Mouse (Mus musculus): ENCODE results near the gene Fbxo3. TPM values are rescaled to one million over a fixed set of nuclear protein-coding genes. Genes with fewer than 3 reads are reported as not detected.
"Not testable (repeated sequence)": the region's sequence is repeated elsewhere in the genome, so short reads cannot be mapped to it uniquely, and the experiment has no call there.

The Fbxo3 gene
- polyA plus RNA-seq, 1 experiment from 2014 or later = 47.3 TPM

GRCm38 (mm10) chr2:104068450-104068849 is 40.9 kb downstream of the Fbxo3 start, which contains the start of gene Gm10799:
TSS of gene Gm10799 (minus strand) at chr2:104068550.
- 78% methylated on average over 7 of the region's 7 CpGs for WGBS

GRCm38 (mm10) chr2:104069704-104070185 is 42.2 kb downstream of the Fbxo3 start, which contains the start of gene Cd59b:
TSS of gene Cd59b (plus strand) at chr2:104069849.
- WGBS = under 1% methylated on average over 13 of the region's 13 CpGs
- peak within 1 kb of the TSS; percentile 48 for H3K27ac ChIP-seq (replicated peaks; ENCODE audit: low read depth, low read length)

More at GRCm38 (mm10) chr2:104068450-104068849, 40.9 kb downstream of the Fbxo3 start, which contains the start of gene Gm10799:
- DNase-seq (ENCODE audit: low spot score); H3K4me3 ChIP-seq (ENCODE audit: low read depth, low read length); H3K9ac ChIP-seq (ENCODE audit: low read depth, low read length); H3K4me2 ChIP-seq (ENCODE audit: low read depth, low read length); ATAC-seq (ENCODE audit: low read depth); H3K27me3 ChIP-seq (replicated peaks; ENCODE audit: control insufficient read depth, insufficient read depth, low read length); H3K27ac ChIP-seq (replicated peaks; ENCODE audit: low read depth, low read length); H3K4me1 ChIP-seq (ENCODE audit: control insufficient read depth, insufficient read depth, low read length); H3K36me3 ChIP-seq (ENCODE audit: control insufficient read depth, insufficient read depth, low read length); H3K9me3 ChIP-seq (ENCODE audit: control insufficient read depth, low read length): not testable (repeated sequence)

DNA sequence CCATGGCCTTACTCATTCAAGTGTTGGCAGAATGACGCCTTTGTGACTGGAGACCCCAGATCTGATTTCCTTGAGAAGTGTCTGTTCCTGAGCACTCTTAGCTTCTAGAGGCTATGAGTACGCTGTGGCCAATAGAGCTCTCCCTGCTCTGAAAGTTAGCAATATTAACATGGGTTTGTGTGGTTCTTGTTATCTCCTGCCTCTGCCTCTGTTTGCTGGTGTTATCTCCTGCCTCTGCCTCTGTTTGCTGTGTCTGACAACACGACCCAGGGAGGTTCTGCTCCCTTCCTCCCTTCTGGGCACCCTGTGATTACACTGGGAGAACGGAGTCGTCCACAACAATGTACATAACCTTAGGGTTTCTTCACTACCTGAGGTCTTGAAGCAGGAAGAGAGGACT is 50.8 kb downstream of the Fbxo3 start:
- not testable (repeated sequence) for H3K4me2 ChIP-seq (ENCODE audit: low read depth, low read length); H3K27me3 ChIP-seq (replicated peaks; ENCODE audit: control insufficient read depth, insufficient read depth, low read length); H3K36me3 ChIP-seq (ENCODE audit: control insufficient read depth, insufficient read depth, low read length); H3K9ac ChIP-seq (ENCODE audit: low read depth, low read length); H3K9me3 ChIP-seq (ENCODE audit: control insufficient read depth, low read length); ATAC-seq (ENCODE audit: low read depth); H3K27ac ChIP-seq (replicated peaks; ENCODE audit: low read depth, low read length); H3K4me3 ChIP-seq (ENCODE audit: low read depth, low read length); H3K4me1 ChIP-seq (ENCODE audit: control insufficient read depth, insufficient read depth, low read length); DNase-seq (ENCODE audit: low spot score)
- WGBS = 69% methylated on average over 5 of the region's 5 CpGs

More at GRCm38 (mm10) chr2:104069704-104070185, 42.2 kb downstream of the Fbxo3 start, which contains the start of gene Cd59b:
- Histone ChIP-seq H3K4me2 (ENCODE audit: low read depth, low read length) (peak within 1 kb of the TSS; percentile 58), H3K4me3 (ENCODE audit: low read depth, low read length) (peak within 1 kb of the TSS; percentile 41), H3K9me3 (ENCODE audit: control insufficient read depth, low read length) (no peaks in the 10 kb centered on the region), H3K9ac (ENCODE audit: low read depth, low read length) (peak within 1 kb of the TSS; percentile 54), H3K27me3 (replicated peaks; ENCODE audit: control insufficient read depth, insufficient read depth, low read length) (no peaks in the 10 kb centered on the region), H3K36me3 (ENCODE audit: control insufficient read depth, insufficient read depth, low read length) (no peaks in the 10 kb centered on the region), H3K4me1 (ENCODE audit: control insufficient read depth, insufficient read depth, low read length) (0 out of 2 replicates have a peak, but pooled peaks cover 5% of the 10 kb centered on the region)
- DNase-seq (ENCODE audit: low spot score) (peak; percentile 80), ATAC-seq (ENCODE audit: low read depth) (peak; percentile 90)

GRCm38 (mm10) chr2:104081436-104082050 is 54.0 kb downstream of the Fbxo3 start:
- H3K27me3 ChIP-seq (replicated peaks; ENCODE audit: control insufficient read depth, insufficient read depth, low read length); H3K9ac ChIP-seq (ENCODE audit: low read depth, low read length); H3K36me3 ChIP-seq (ENCODE audit: control insufficient read depth, insufficient read depth, low read length); H3K27ac ChIP-seq (replicated peaks; ENCODE audit: low read depth, low read length); H3K4me1 ChIP-seq (ENCODE audit: control insufficient read depth, insufficient read depth, low read length); H3K4me3 ChIP-seq (ENCODE audit: low read depth, low read length); ATAC-seq (ENCODE audit: low read depth); H3K4me2 ChIP-seq (ENCODE audit: low read depth, low read length); DNase-seq (ENCODE audit: low spot score); H3K9me3 ChIP-seq (ENCODE audit: control insufficient read depth, low read length): not testable (repeated sequence)
- no CpG with 5 or more reads among the region's 1 CpGs for WGBS

DNA sequence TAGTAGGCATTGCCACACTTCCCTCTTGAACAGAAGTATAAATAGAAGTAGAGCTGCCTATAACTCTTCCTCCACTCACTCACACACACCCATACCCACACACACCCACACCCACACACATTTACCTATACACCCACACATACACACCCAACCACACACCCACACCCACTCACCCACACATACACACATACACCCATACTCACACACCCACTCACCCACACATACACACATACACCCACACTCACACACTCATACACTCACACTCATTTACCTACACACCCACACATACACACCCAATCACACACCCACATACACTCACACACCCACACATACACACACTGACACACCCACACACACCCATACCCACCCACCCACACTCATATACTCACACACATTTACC is 55.0 kb downstream of the Fbxo3 start:
- Histone ChIP-seq H3K9ac (ENCODE audit: low read depth, low read length) (no peak overlapping the region), H3K36me3 (ENCODE audit: control insufficient read depth, insufficient read depth, low read length) (no peaks in the 10 kb centered on the region), H3K27ac (replicated peaks; ENCODE audit: low read depth, low read length) (no peak overlapping the region), H3K27me3 (replicated peaks; ENCODE audit: control insufficient read depth, insufficient read depth, low read length) (no peaks in the 10 kb centered on the region), H3K9me3 (ENCODE audit: control insufficient read depth, low read length) (no peaks in the 10 kb centered on the region), H3K4me2 (ENCODE audit: low read depth, low read length) (no peak overlapping the region), H3K4me3 (ENCODE audit: low read depth, low read length) (no peak overlapping the region), H3K4me1 (ENCODE audit: control insufficient read depth, insufficient read depth, low read length) (no peaks in the 10 kb centered on the region)
- no peak for DNase-seq (ENCODE audit: low spot score)
- no peak for ATAC-seq (ENCODE audit: low read depth)

GRCm38 (mm10) chr2:104084027-104084426 is 56.5 kb downstream of the Fbxo3 start:
- not testable (repeated sequence) for ATAC-seq (ENCODE audit: low read depth); H3K9me3 ChIP-seq (ENCODE audit: control insufficient read depth, low read length); H3K27ac ChIP-seq (replicated peaks; ENCODE audit: low read depth, low read length); H3K4me2 ChIP-seq (ENCODE audit: low read depth, low read length); H3K4me3 ChIP-seq (ENCODE audit: low read depth, low read length); DNase-seq (ENCODE audit: low spot score); H3K36me3 ChIP-seq (ENCODE audit: control insufficient read depth, insufficient read depth, low read length); H3K27me3 ChIP-seq (replicated peaks; ENCODE audit: control insufficient read depth, insufficient read depth, low read length); H3K9ac ChIP-seq (ENCODE audit: low read depth, low read length); H3K4me1 ChIP-seq (ENCODE audit: control insufficient read depth, insufficient read depth, low read length)

DNA sequence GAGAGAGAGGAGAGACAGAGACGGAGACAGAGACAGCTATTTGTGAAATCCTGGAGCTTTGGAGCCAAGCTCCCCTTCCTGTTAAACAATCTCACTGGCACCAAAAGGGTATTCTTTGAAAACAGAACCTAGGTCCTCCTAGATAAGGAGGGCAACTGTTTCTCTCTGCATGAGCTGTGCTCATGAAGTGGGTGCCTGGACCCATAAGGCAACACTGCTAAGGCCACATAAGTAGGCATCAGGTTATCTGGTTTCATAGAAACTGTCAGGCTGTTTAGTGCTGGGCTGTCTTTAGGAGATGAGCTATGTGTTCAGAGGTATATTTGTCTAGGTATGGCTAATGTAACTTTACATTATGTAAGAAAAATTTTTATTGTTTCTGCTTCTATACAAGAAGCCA is 60.0 kb downstream of the Fbxo3 start:
- H3K27ac ChIP-seq (replicated peaks; ENCODE audit: low read depth, low read length); H3K4me2 ChIP-seq (ENCODE audit: low read depth, low read length); H3K36me3 ChIP-seq (ENCODE audit: control insufficient read depth, insufficient read depth, low read length); H3K27me3 ChIP-seq (replicated peaks; ENCODE audit: control insufficient read depth, insufficient read depth, low read length); H3K9ac ChIP-seq (ENCODE audit: low read depth, low read length); H3K4me1 ChIP-seq (ENCODE audit: control insufficient read depth, insufficient read depth, low read length); H3K4me3 ChIP-seq (ENCODE audit: low read depth, low read length); ATAC-seq (ENCODE audit: low read depth); H3K9me3 ChIP-seq (ENCODE audit: control insufficient read depth, low read length); DNase-seq (ENCODE audit: low spot score): not testable (repeated sequence)
- WGBS = 100% methylated on average over 1 of the region's 1 CpGs

GRCm38 (mm10) chr2:104093305-104093704 is 65.8 kb downstream of the Fbxo3 start:
- 78% methylated on average over 2 of the region's 2 CpGs for WGBS

DNA sequence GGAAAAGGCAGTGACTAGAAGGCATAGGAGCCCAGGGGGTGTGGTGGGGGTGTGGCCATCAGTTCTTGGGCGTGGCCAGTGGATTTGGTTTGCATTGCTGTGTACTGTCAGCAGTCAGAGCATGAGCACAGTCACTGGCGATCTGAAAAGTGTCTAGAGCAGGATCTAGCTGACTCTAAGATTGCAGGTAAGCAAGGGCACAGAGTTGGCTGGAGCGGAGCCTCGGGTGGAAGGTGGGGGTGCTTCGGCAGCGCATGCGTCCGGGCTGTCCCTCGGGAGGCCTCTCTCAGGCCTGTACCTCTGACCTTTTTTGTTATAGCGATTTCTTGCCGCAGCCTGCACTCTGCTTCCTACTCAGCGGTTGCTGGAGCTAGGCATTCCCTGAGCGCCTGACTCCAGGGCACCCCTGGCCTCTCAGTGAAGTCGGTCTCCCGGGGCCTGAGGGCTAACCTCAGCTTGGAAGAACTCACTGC is 68.3 kb downstream of the Fbxo3 start, which contains the start of gene Cd59a:
TSS of gene Cd59a (plus strand) at position 61 of the 473 bp plus-strand sequence.
- peak; percentile 91 for DNase-seq (ENCODE audit: low spot score)
- ATAC-seq (ENCODE audit: low read depth) = peak; percentile 92
- Histone ChIP-seq H3K9ac (ENCODE audit: low read depth, low read length) (peak within 1 kb of the TSS; percentile 55), H3K27me3 (replicated peaks; ENCODE audit: control insufficient read depth, insufficient read depth, low read length) (no peaks in the 10 kb centered on the region), H3K4me1 (ENCODE audit: control insufficient read depth, insufficient read depth, low read length) (no peaks in the 10 kb centered on the region), H3K9me3 (ENCODE audit: control insufficient read depth, low read length) (no peaks in the 10 kb centered on the region), H3K4me3 (ENCODE audit: low read depth, low read length) (peak within 1 kb of the TSS; percentile 47), H3K27ac (replicated peaks; ENCODE audit: low read depth, low read length) (peak within 1 kb of the TSS; percentile 54), H3K36me3 (ENCODE audit: control insufficient read depth, insufficient read depth, low read length) (no peaks in the 10 kb centered on the region), H3K4me2 (ENCODE audit: low read depth, low read length) (peak within 1 kb of the TSS; percentile 70)
- WGBS = 3% methylated on average over 15 of the region's 15 CpGs

More at GRCm38 (mm10) chr2:104093305-104093704, 65.8 kb downstream of the Fbxo3 start:
- H3K9ac ChIP-seq (ENCODE audit: low read depth, low read length) = no peak overlapping the region
- H3K9me3 ChIP-seq (ENCODE audit: control insufficient read depth, low read length) = no peaks in the 10 kb centered on the region
- no peak overlapping the region for H3K27ac ChIP-seq (replicated peaks; ENCODE audit: low read depth, low read length)
- H3K4me1 ChIP-seq (ENCODE audit: control insufficient read depth, insufficient read depth, low read length) = no peaks in the 10 kb centered on the region
- H3K4me3 ChIP-seq (ENCODE audit: low read depth, low read length) = no peak overlapping the region
- no peaks in the 10 kb centered on the region for H3K36me3 ChIP-seq (ENCODE audit: control insufficient read depth, insufficient read depth, low read length)
- DNase-seq (ENCODE audit: low spot score) (no peak), ATAC-seq (ENCODE audit: low read depth) (no peak)
- no peak overlapping the region for H3K4me2 ChIP-seq (ENCODE audit: low read depth, low read length)
- no peaks in the 10 kb centered on the region for H3K27me3 ChIP-seq (replicated peaks; ENCODE audit: control insufficient read depth, insufficient read depth, low read length)
